Mouse (Mus musculus): Measurements from ENCODE around the gene Wipf2.
A peak's percentile ranks its signal among the peaks of the same experiment; 100 is the strongest.

- TF ChIP-seq USF1 (IDR thresholded peaks at IDR 0.05; ENCODE audit: low read depth, low read length) (no peak), MXI1 (IDR thresholded peaks at IDR 0.05; ENCODE audit: low read depth, low read length) (0 out of 2 replicates have a peak, but pooled peaks have one; percentile 25), CTCF (conservative IDR thresholded peaks at IDR 0.05 in 1 of 2, IDR thresholded peaks at IDR 0.05 in 1 of 2; ENCODE audit: low read depth in 2 of 2, low read length in 2 of 2) (peak; percentile 92 to 95), MAX (IDR thresholded peaks at IDR 0.05; ENCODE audit: low read length) (no peak), ZNF384 (IDR thresholded peaks at IDR 0.05; ENCODE audit: low read depth, low read length) (no peak), POLR2A (IDR thresholded peaks at IDR 0.05; ENCODE audit: low read depth, low read length) (no peak), E2F4 (IDR thresholded peaks at IDR 0.05; ENCODE audit: insufficient replicate concordance, low read depth, low read length) (no peak)
These were observed 34.2 kb upstream of the Wipf2 start for GRCm38 (mm10) chr11:98829091-98829775.
